Mouse (Mus musculus) heart, adult 2 months (tissue): Measurements from ENCODE around the gene Inca1. TPM values are rescaled to one million over a fixed set of nuclear protein-coding genes. Genes with fewer than 3 reads are reported as not detected.

ENCODE experiments used
- DNase-seq, 2 experiments: peaks; one replicate each; pipeline ENCODE4 v3.0.0; 2021
- H3K27ac ChIP-seq: fragments of 200-600 bp; 2 replicates; pipeline ENCODE4 v1.8.1; 2022
- H3K27me3 ChIP-seq: fragments of 200-500 bp; 2 replicates; pipeline ENCODE4 v1.6.1; 2012; ENCODE audit warnings: mild to moderate bottlenecking, low read length, inconsistent platforms, mixed read lengths; ENCODE audit not compliant: control insufficient read depth, insufficient read depth
- H3K36me3 ChIP-seq: fragments of 200-500 bp; 2 replicates; pipeline ENCODE4 v1.6.1; 2012; ENCODE audit warnings: low read length, inconsistent platforms; ENCODE audit not compliant: control insufficient read depth, insufficient read depth
- H3K4me1 ChIP-seq: fragments of 200-500 bp; 2 replicates; pipeline ENCODE4 v1.6.1; 2011; ENCODE audit warnings: low read length; ENCODE audit not compliant: control insufficient read depth, insufficient read depth
- H3K4me3 ChIP-seq: fragments of 200-600 bp; 2 replicates; pipeline ENCODE4 v1.8.1; 2022
- H3K79me2 ChIP-seq: fragments of 200-500 bp; replicated peaks from 2 replicates; pipeline ENCODE4 v1.6.1; 2012; ENCODE audit warnings: mild to moderate bottlenecking, inconsistent platforms, low read length, moderate library complexity, mixed read lengths; ENCODE audit not compliant: control insufficient read depth, insufficient read depth
- H3K9ac ChIP-seq: fragments of 200-500 bp; 2 replicates; pipeline ENCODE4 v1.6.1; 2012; ENCODE audit warnings: low read depth, mild to moderate bottlenecking, control low read depth, inconsistent platforms, low read length, mixed read lengths
- CTCF ChIP-seq: fragments of 200-600 bp; IDR thresholded peaks from 2 replicates; pipeline ENCODE4 v1.8.1; 2022; ENCODE audit warnings: antibody characterized with exemption, mild to moderate bottlenecking, moderate library complexity
- EP300 ChIP-seq: fragments of 200-500 bp; IDR thresholded peaks from 2 replicates; pipeline ENCODE4 v1.6.1; 2011; ENCODE audit warnings: low read depth, low read length, control low read depth; ENCODE audit not compliant: insufficient read depth
- POLR2A ChIP-seq: fragments of 200-500 bp; IDR thresholded peaks from 2 replicates; pipeline ENCODE4 v1.6.1; 2011; ENCODE audit warnings: mild to moderate bottlenecking, low read depth, low read length, control low read depth; ENCODE audit not compliant: insufficient read depth
- WGBS: fragments of 180-500 bp; shearing (Covaris S2); methylation state at CpG from one replicate; pipeline ENCODE4 v1.1.7; 2018; 5-methylcytosine and 5-hydroxymethylcytosine counted together
- intact Hi-C: fragments of 180-260 bp; cut with DNase I; formaldehyde crosslinking; loops from one replicate; pipeline ENCODE4 v1.15.1; 2025
- polyA plus RNA-seq: library from polyadenylated mRNA; depleted of rRNA; stranded (reverse); fragments of >200 nt; gene quantifications from 2 replicates; pipeline ENCODE4 v1.2.3, GENCODE M21; 2012
- total RNA-seq, 2 experiments: library from RNA; stranded (reverse); gene quantifications; 2 replicates each; pipeline ENCODE4 v1.2.3; 2021

The Inca1 gene
- total and polyA plus RNA-seq, 3 experiments, result 4.6 to 6.9 (median 6.3) TPM

DNA sequence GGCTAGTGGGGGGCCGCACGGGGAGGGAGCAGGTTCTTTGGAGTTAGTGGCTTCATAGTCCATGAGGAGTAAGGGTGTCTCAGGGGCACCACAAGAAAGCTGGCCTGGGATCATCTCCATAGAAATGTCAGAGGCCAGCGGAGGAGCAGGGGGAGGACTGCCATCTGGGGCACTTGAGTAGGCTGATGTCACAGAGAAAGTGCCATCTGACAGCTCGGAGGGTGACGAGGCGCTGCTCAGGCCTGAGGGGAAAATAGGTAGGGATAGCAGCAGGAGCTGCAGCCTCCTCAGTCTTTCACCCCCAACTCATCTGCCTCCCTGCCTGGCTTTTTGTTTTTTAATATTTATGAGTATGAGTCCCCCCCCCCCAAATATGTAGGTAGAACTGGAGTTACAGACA lies 25.9 kb downstream of the Inca1 start:
- no peak for DNase-seq
- 89% methylated on average over 6 of the region's 6 CpGs for WGBS
- intact Hi-C loops, result no loop called here
- Histone ChIP-seq H3K4me1 (no peaks in the 10 kb centered on the region), H3K4me3 (no peak overlapping the region), H3K9ac (no peak overlapping the region), H3K36me3 (no peaks in the 10 kb centered on the region; the same call in 1 of the 2 replicates), H3K79me2 (no peaks in the 10 kb centered on the region), H3K27me3 (no peaks in the 10 kb centered on the region), H3K27ac (no peak overlapping the region)
- TF ChIP-seq EP300, result no peak
- TF ChIP-seq POLR2A, result no peak
- no peak for TF ChIP-seq CTCF

DNA sequence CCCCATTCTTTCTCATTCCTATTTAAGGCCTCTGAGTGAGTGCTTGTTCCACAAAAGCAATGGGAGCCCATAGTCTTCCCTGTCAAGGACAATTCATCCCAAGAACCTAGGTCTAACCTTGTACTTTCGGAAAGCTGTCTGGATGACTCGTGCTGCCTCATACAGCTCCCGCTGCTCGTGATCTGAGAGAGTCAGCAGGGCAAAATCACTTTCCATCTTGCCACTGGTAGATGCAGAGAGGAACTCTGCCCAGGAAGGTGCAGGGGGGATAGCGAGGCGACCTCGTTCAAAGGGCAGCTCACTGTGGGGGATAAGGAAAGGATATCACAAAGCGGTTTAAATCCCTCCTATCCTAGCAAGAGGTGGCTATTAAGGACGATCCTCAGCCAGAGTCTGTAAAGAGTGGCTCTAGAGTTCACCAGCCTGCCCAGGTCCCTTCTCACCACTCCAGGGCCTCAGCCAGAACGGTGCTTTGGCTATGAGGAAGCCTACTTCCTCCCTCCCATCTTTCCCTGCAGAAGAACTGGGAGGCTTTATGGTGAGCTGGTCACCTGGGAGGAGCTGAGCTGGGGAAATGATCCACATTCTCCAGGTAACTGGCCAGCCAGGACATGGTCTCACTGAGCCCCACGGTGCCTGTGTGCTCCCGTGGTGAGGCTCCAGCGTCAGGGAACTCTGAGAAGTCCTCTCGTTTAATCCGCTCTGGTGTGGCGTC lies 28.5 kb downstream of the Inca1 start:
- H3K79me2 ChIP-seq, result no peaks in the 10 kb centered on the region
- peaks cover 2% of the 10 kb centered on the region for H3K4me1 ChIP-seq
- H3K27ac ChIP-seq, result no peak overlapping the region
- 83% methylated on average over 16 of the region's 16 CpGs for WGBS
- H3K9ac ChIP-seq, result no peak overlapping the region
- H3K27me3 ChIP-seq, result no peaks in the 10 kb centered on the region
- TF ChIP-seq POLR2A (no peak), CTCF (no peak), EP300 (no peak)
- H3K4me3 ChIP-seq, result no peak overlapping the region
- DNase-seq, result no peak
- intact Hi-C loops, result no loop called here
- H3K36me3 ChIP-seq, result no peaks in the 10 kb centered on the region; the same call in 1 of the 2 replicates

- intact Hi-C loops, result loop anchor here (1.0 kb wide), 1 partner anchor 17 kb away; no protein-coding TSS in a partner anchor
- WGBS, result 69% methylated on average over 14 of the region's 14 CpGs
- H3K79me2 ChIP-seq, result no peaks in the 10 kb centered on the region
- DNase-seq, result no peak
- H3K27ac ChIP-seq, result no peak overlapping the region
- no peaks in the 10 kb centered on the region for H3K27me3 ChIP-seq
- peaks cover 2% of the 10 kb centered on the region for H3K4me1 ChIP-seq
- no peak overlapping the region for H3K4me3 ChIP-seq
- TF ChIP-seq EP300, result no peak
- TF ChIP-seq POLR2A, result no peak
- no peak overlapping the region for H3K9ac ChIP-seq
- H3K36me3 ChIP-seq, result no peaks in the 10 kb centered on the region; the same call in 1 of the 2 replicates
Observed at GRCm38 (mm10) chr11:70670483-70670882, 29.5 kb downstream of the Inca1 start.

- Histone ChIP-seq H3K36me3 (no peaks in the 10 kb centered on the region; the same call in 1 of the 2 replicates), H3K4me1 (peaks cover 2% of the 10 kb centered on the region), H3K4me3 (peak overlapping the region; percentile 89), H3K9ac (peak overlapping the region; percentile 88), H3K27me3 (no peaks in the 10 kb centered on the region), H3K79me2 (no peaks in the 10 kb centered on the region), H3K27ac (peak overlapping the region; percentile 98)
- peak; percentile 80 to 83 for DNase-seq
- TF ChIP-seq EP300 (no peak), CTCF (peak; percentile 81)
- intact Hi-C loops, result loop anchor here (1.0 to 2.0 kb wide), 4 partner anchors 15 to 31 kb away; partner anchors contain the start of genes Inca1, Kif1c, Pfn1 and Rnf167
- under 1% methylated on average over 31 of the region's 31 CpGs for WGBS
Observed at GRCm38 (mm10) chr11:70669582-70670345, 30.2 kb downstream of the Inca1 start.

DNA sequence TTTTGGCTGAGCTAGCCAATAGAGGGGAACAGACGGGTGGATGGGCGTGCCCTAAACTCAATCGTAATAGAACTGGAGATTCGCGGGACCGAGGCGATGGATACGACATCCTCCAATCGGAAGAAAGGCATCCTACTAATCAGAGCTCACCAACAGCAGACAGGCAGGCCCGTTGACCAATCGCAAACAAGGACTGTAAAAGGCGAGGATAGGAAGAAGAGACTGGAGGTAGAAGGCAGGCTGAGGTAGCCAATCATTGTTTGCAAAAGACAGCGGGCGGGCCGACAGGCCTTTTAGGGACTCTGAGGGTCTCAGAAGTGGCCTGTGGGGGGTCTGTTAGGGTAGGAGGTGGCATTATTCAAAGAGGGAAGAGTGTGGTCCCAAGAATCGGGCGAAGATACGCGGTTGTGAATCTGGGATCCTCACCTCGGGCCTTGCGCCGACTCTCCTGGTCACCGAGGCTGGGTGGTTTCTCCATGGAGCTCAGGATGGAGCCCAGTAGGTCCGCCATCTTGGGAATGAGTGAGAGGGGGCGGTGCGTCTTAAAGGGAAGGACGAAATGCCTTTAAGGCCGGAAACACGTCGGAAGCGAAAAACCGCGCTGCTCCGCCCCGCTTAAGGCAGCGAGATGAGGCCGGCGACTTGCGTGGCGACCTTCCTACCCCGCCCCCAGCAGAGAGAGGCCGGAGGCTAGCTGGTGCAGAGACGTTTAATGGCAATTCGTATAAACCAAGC lies 31.0 kb downstream of the Inca1 start, which contains the start of gene Spag7:
Spag7 (minus strand) TSS at position 646 of the 735 bp plus-strand sequence.
- Histone ChIP-seq H3K9ac (peak within 1 kb of the TSS; percentile 88), H3K4me1 (peaks cover 2% of the 10 kb centered on the region), H3K27me3 (no peaks in the 10 kb centered on the region), H3K36me3 (peaks cover 3% of the 10 kb centered on the region), H3K4me3 (peak within 1 kb of the TSS; percentile 89), H3K79me2 (no peaks in the 10 kb centered on the region), H3K27ac (peak within 1 kb of the TSS; percentile 98)
- TF ChIP-seq EP300 (peak; percentile 52; the same call in 1 of the 2 replicates), POLR2A (peak; percentile 92), CTCF (0 out of 2 replicates have a peak, but pooled peaks have one; percentile 3)
- DNase-seq, result peak; percentile 95 to 99
- intact Hi-C loops, result loop anchor here (1.0 to 2.0 kb wide), 3 partner anchors 14 to 31 kb away; partner anchors contain the start of genes Inca1, Kif1c, Pfn1 and Rnf167
- under 1% methylated on average over 44 of the region's 44 CpGs for WGBS
